Mouse (Mus musculus): Measurements from ENCODE around the gene Tmprss2. TPM values are rescaled to one million over a fixed set of nuclear protein-coding genes. Genes with fewer than 3 reads are reported as not detected.

The Tmprss2 gene
- not detected for polyA plus RNA-seq (2012; fragmentation: generic; extraction: Trizol)
- long read RNA-seq, experiment 1: 0 reads
- long read RNA-seq, experiment 2: 0 reads

GRCm38 (mm10) chr16:97610939-97611338 is at the start of gene Tmprss2:
TSS of gene Tmprss2 (minus strand) at chr16:97611195.
- Histone ChIP-seq H3K36me3 (ENCODE audit: control insufficient read depth, insufficient read depth) (no peaks in the 10 kb centered on the region), H3K79me2 (ENCODE audit: control insufficient read depth, insufficient read depth) (no peaks in the 10 kb centered on the region), H3K79me3 (ENCODE audit: low read depth) (no peaks in the 10 kb centered on the region), H3K27me3 (ENCODE audit: control insufficient read depth, insufficient read depth, insufficient read length) (peaks cover 15% of the 10 kb centered on the region), H3K4me3 (ENCODE audit: insufficient read depth, poor library complexity, severe bottlenecking) (no peak within 1 kb of the TSS), H3ac (ENCODE audit: control insufficient read depth, insufficient read length, low read depth) (no peak within 1 kb of the TSS)
- TF ChIP-seq USF1 (IDR thresholded peaks at IDR 0.05; ENCODE audit: low read depth) (no peak), MAX (IDR thresholded peaks at IDR 0.05) (no peak), MYOG (IDR thresholded peaks at IDR 0.05; ENCODE audit: control insufficient read depth, extremely low read depth, insufficient read length) (no peak), CEBPB (IDR thresholded peaks at IDR 0.05; ENCODE audit: low read depth) (no peak), FOSL1 (IDR thresholded peaks at IDR 0.05; ENCODE audit: insufficient read depth, low read length, poor library complexity, severe bottlenecking) (no peak), MYOD1 (IDR thresholded peaks at IDR 0.05; ENCODE audit: control insufficient read depth, insufficient read length, low read depth) (no peak), CTCF (IDR thresholded peaks at IDR 0.05; ENCODE audit: control insufficient read depth, insufficient read depth, insufficient read length) (no peak)

GRCm38 (mm10) chr16:97659225-97659658 is 48.2 kb upstream of the Tmprss2 start:
- TF ChIP-seq CEBPB (IDR thresholded peaks at IDR 0.05; ENCODE audit: low read depth) (no peak), USF1 (IDR thresholded peaks at IDR 0.05; ENCODE audit: low read depth) (no peak), MAX (IDR thresholded peaks at IDR 0.05) (no peak), MYOD1 (IDR thresholded peaks at IDR 0.05; ENCODE audit: control insufficient read depth, insufficient read length, low read depth) (no peak), FOSL1 (IDR thresholded peaks at IDR 0.05; ENCODE audit: insufficient read depth, low read length, poor library complexity, severe bottlenecking) (no peak), CTCF (IDR thresholded peaks at IDR 0.05; ENCODE audit: control insufficient read depth, insufficient read depth, insufficient read length) (no peak), MYOG (IDR thresholded peaks at IDR 0.05; ENCODE audit: control insufficient read depth, extremely low read depth, insufficient read length) (no peak)
- Histone ChIP-seq H3K79me3 (ENCODE audit: low read depth) (no peaks in the 10 kb centered on the region), H3ac (ENCODE audit: control insufficient read depth, insufficient read length, low read depth) (no peak overlapping the region), H3K4me3 (ENCODE audit: insufficient read depth, poor library complexity, severe bottlenecking) (no peak overlapping the region), H3K36me3 (ENCODE audit: control insufficient read depth, insufficient read depth) (no peaks in the 10 kb centered on the region), H3K27me3 (ENCODE audit: control insufficient read depth, insufficient read depth, insufficient read length) (no peaks in the 10 kb centered on the region), H3K79me2 (ENCODE audit: control insufficient read depth, insufficient read depth) (no peaks in the 10 kb centered on the region)

- H3K27me3 ChIP-seq (ENCODE audit: control insufficient read depth, insufficient read depth, insufficient read length): no peaks in the 10 kb centered on the region
- no peak overlapping the region for H3K4me3 ChIP-seq (ENCODE audit: insufficient read depth, poor library complexity, severe bottlenecking)
- no peaks in the 10 kb centered on the region for H3K79me2 ChIP-seq (ENCODE audit: control insufficient read depth, insufficient read depth)
- no peaks in the 10 kb centered on the region for H3K36me3 ChIP-seq (ENCODE audit: control insufficient read depth, insufficient read depth)
- H3ac ChIP-seq (ENCODE audit: control insufficient read depth, insufficient read length, low read depth): no peak overlapping the region
- H3K79me3 ChIP-seq (ENCODE audit: low read depth): no peaks in the 10 kb centered on the region
- no peak for TF ChIP-seq MYOD1 (IDR thresholded peaks at IDR 0.05; ENCODE audit: control insufficient read depth, insufficient read length, low read depth)
- TF ChIP-seq MAX (IDR thresholded peaks at IDR 0.05): no peak
- no peak for TF ChIP-seq FOSL1 (IDR thresholded peaks at IDR 0.05; ENCODE audit: insufficient read depth, low read length, poor library complexity, severe bottlenecking)
- TF ChIP-seq USF1 (IDR thresholded peaks at IDR 0.05; ENCODE audit: low read depth): no peak
- TF ChIP-seq CEBPB (IDR thresholded peaks at IDR 0.05; ENCODE audit: low read depth): no peak
- no peak for TF ChIP-seq CTCF (IDR thresholded peaks at IDR 0.05; ENCODE audit: control insufficient read depth, insufficient read depth, insufficient read length)
- TF ChIP-seq MYOG (IDR thresholded peaks at IDR 0.05; ENCODE audit: control insufficient read depth, extremely low read depth, insufficient read length): no peak
These were observed 47.5 kb upstream of the Tmprss2 start for GRCm38 (mm10) chr16:97658481-97658880.

- TF ChIP-seq USF1 (IDR thresholded peaks at IDR 0.05; ENCODE audit: low read depth): no peak
- TF ChIP-seq MYOD1 (IDR thresholded peaks at IDR 0.05; ENCODE audit: control insufficient read depth, insufficient read length, low read depth): no peak
- no peak for TF ChIP-seq MAX (IDR thresholded peaks at IDR 0.05)
- TF ChIP-seq CEBPB (IDR thresholded peaks at IDR 0.05; ENCODE audit: low read depth): no peak
- no peaks in the 10 kb centered on the region for H3K79me3 ChIP-seq (ENCODE audit: low read depth)
- H3ac ChIP-seq (ENCODE audit: control insufficient read depth, insufficient read length, low read depth): no peak overlapping the region
- no peaks in the 10 kb centered on the region for H3K36me3 ChIP-seq (ENCODE audit: control insufficient read depth, insufficient read depth)
- no peaks in the 10 kb centered on the region for H3K79me2 ChIP-seq (ENCODE audit: control insufficient read depth, insufficient read depth)
- H3K4me3 ChIP-seq (ENCODE audit: insufficient read depth, poor library complexity, severe bottlenecking): no peak overlapping the region
- H3K27me3 ChIP-seq (ENCODE audit: control insufficient read depth, insufficient read depth, insufficient read length): no peaks in the 10 kb centered on the region
These were observed 44.8 kb upstream of the Tmprss2 start for GRCm38 (mm10) chr16:97655800-97656199.

- Histone ChIP-seq H3K79me2 (ENCODE audit: control insufficient read depth, insufficient read depth) (no peaks in the 10 kb centered on the region), H3K27me3 (ENCODE audit: control insufficient read depth, insufficient read depth, insufficient read length) (no peaks in the 10 kb centered on the region), H3ac (ENCODE audit: control insufficient read depth, insufficient read length, low read depth) (no peak overlapping the region), H3K4me3 (ENCODE audit: insufficient read depth, poor library complexity, severe bottlenecking) (no peak overlapping the region), H3K79me3 (ENCODE audit: low read depth) (no peaks in the 10 kb centered on the region), H3K36me3 (ENCODE audit: control insufficient read depth, insufficient read depth) (no peaks in the 10 kb centered on the region)
- no peak for TF ChIP-seq CEBPB (IDR thresholded peaks at IDR 0.05; ENCODE audit: low read depth)
- TF ChIP-seq MAX (IDR thresholded peaks at IDR 0.05): no peak
- no peak for TF ChIP-seq FOSL1 (IDR thresholded peaks at IDR 0.05; ENCODE audit: insufficient read depth, low read length, poor library complexity, severe bottlenecking)
These were observed 38.7 kb upstream of the Tmprss2 start for GRCm38 (mm10) chr16:97649522-97650188.

GRCm38 (mm10) chr16:97644681-97645080 is 33.7 kb upstream of the Tmprss2 start:
- TF ChIP-seq FOSL1 (IDR thresholded peaks at IDR 0.05; ENCODE audit: insufficient read depth, low read length, poor library complexity, severe bottlenecking): no peak
- no peak for TF ChIP-seq CTCF (IDR thresholded peaks at IDR 0.05; ENCODE audit: control insufficient read depth, insufficient read depth, insufficient read length)
- no peak for TF ChIP-seq CEBPB (IDR thresholded peaks at IDR 0.05; ENCODE audit: low read depth)
- TF ChIP-seq USF1 (IDR thresholded peaks at IDR 0.05; ENCODE audit: low read depth): no peak
- no peak for TF ChIP-seq MYOD1 (IDR thresholded peaks at IDR 0.05; ENCODE audit: control insufficient read depth, insufficient read length, low read depth)
- TF ChIP-seq MYOG (IDR thresholded peaks at IDR 0.05; ENCODE audit: control insufficient read depth, extremely low read depth, insufficient read length): no peak
- no peak for TF ChIP-seq MAX (IDR thresholded peaks at IDR 0.05)
- Histone ChIP-seq H3K27me3 (ENCODE audit: control insufficient read depth, insufficient read depth, insufficient read length) (no peaks in the 10 kb centered on the region), H3K36me3 (ENCODE audit: control insufficient read depth, insufficient read depth) (no peaks in the 10 kb centered on the region), H3K79me2 (ENCODE audit: control insufficient read depth, insufficient read depth) (no peaks in the 10 kb centered on the region), H3K79me3 (ENCODE audit: low read depth) (no peaks in the 10 kb centered on the region), H3ac (ENCODE audit: control insufficient read depth, insufficient read length, low read depth) (no peak overlapping the region), H3K4me3 (ENCODE audit: insufficient read depth, poor library complexity, severe bottlenecking) (no peak overlapping the region)

Data from C2C12 (cell line).